Mouse (Mus musculus) large intestine, adult 2 months (tissue): Measurements from ENCODE around the gene Rcbtb1. TPM values are rescaled to one million over a fixed set of nuclear protein-coding genes. Genes with fewer than 3 reads are reported as not detected.
"Not testable (repeated sequence)": the region's sequence is repeated elsewhere in the genome, so short reads cannot be mapped to it uniquely, and the experiment has no call there.

Experiments used
- DNase-seq: peaks from one replicate; pipeline ENCODE4 v3.0.0-alpha.2; 2012; ENCODE audit warnings: low read depth, low spot score
- WGBS: fragments of 180-500 bp; shearing (Covaris S2); methylation state at CpG from one replicate; pipeline ENCODE4 v1.1.7; 2018; 5-methylcytosine and 5-hydroxymethylcytosine counted together
- polyA plus RNA-seq: library from polyadenylated mRNA; depleted of rRNA; stranded (reverse); fragments of >200 nt; gene quantifications from 2 replicates; pipeline ENCODE4 v1.2.3, GENCODE M21; 2012; rRNA removed

The Rcbtb1 gene
- 13.9 and 24.3 TPM in 2 replicates for polyA plus RNA-seq

- peak; percentile 70 for DNase-seq
- WGBS, result under 1% methylated on average over 82 of the region's 96 CpGs
Observed at GRCm38 (mm10) chr14:59200711-59201603, at the start of gene Rcbtb1. TSS of gene Rcbtb1 (plus strand) at chr14:59201209.

- WGBS, result 59% methylated on average over 2 of the region's 2 CpGs
- DNase-seq, result no peak
Observed at GRCm38 (mm10) chr14:59155589-59155988, 45.4 kb upstream of the Rcbtb1 start.

- 22% methylated on average over 3 of the region's 3 CpGs for WGBS
- DNase-seq, result peak; percentile 57
Observed at GRCm38 (mm10) chr14:59157016-59157698, 43.9 kb upstream of the Rcbtb1 start.

GRCm38 (mm10) chr14:59178649-59179048 is 22.4 kb upstream of the Rcbtb1 start, which contains the start of gene Gm5142:
TSS of gene Gm5142 (minus strand) at chr14:59178749.
- no peak for DNase-seq
- 91% methylated on average over 3 of the region's 3 CpGs for WGBS

- 84% methylated on average over 2 of the region's 2 CpGs for WGBS
- no peak for DNase-seq
Observed at GRCm38 (mm10) chr14:59182732-59183131, 18.3 kb upstream of the Rcbtb1 start.

GRCm38 (mm10) chr14:59185514-59185913 is 15.5 kb upstream of the Rcbtb1 start:
- DNase-seq, result no peak

GRCm38 (mm10) chr14:59186121-59186520 is 14.9 kb upstream of the Rcbtb1 start:
- WGBS, result 85% methylated on average over 2 of the region's 2 CpGs

GRCm38 (mm10) chr14:59201604-59202215 is 701 bp downstream of the Rcbtb1 start:
- 2% methylated on average over 21 of the region's 21 CpGs for WGBS
- no peak for DNase-seq

More at GRCm38 (mm10) chr14:59186121-59186520, 14.9 kb upstream of the Rcbtb1 start:
- no peak for DNase-seq

GRCm38 (mm10) chr14:59205461-59205860 is 4.5 kb downstream of the Rcbtb1 start:
- 74% methylated on average over 7 of the region's 7 CpGs for WGBS
- DNase-seq, result no peak

GRCm38 (mm10) chr14:59205976-59206583 is 5.1 kb downstream of the Rcbtb1 start:
- DNase-seq, result no peak
- WGBS, result 83% methylated on average over 10 of the region's 10 CpGs

- WGBS, result 89% methylated on average over 7 of the region's 7 CpGs
- no peak for DNase-seq
Observed at GRCm38 (mm10) chr14:59209003-59209402, 8.0 kb downstream of the Rcbtb1 start.

GRCm38 (mm10) chr14:59209816-59210215 is 8.8 kb downstream of the Rcbtb1 start:
- DNase-seq, result no peak
- WGBS, result 97% methylated on average over 2 of the region's 2 CpGs

GRCm38 (mm10) chr14:59219241-59219640 is 18.2 kb downstream of the Rcbtb1 start:
- WGBS, result 62% methylated on average over 3 of the region's 3 CpGs

GRCm38 (mm10) chr14:59226240-59226639 is 25.2 kb downstream of the Rcbtb1 start:
- 56% methylated on average over 11 of the region's 11 CpGs for WGBS
- no peak for DNase-seq

More at GRCm38 (mm10) chr14:59219241-59219640, 18.2 kb downstream of the Rcbtb1 start:
- DNase-seq, result no peak

GRCm38 (mm10) chr14:59229822-59230221 is 28.8 kb downstream of the Rcbtb1 start:
- 92% methylated on average over 3 of the region's 3 CpGs for WGBS

GRCm38 (mm10) chr14:59230331-59230966 is 29.4 kb downstream of the Rcbtb1 start:
- no peak for DNase-seq
- 88% methylated on average over 21 of the region's 21 CpGs for WGBS

More at GRCm38 (mm10) chr14:59229822-59230221, 28.8 kb downstream of the Rcbtb1 start:
- no peak for DNase-seq

GRCm38 (mm10) chr14:59232003-59232402 is 31.0 kb downstream of the Rcbtb1 start:
- DNase-seq, result no peak
- WGBS, result 42% methylated on average over 5 of the region's 5 CpGs

GRCm38 (mm10) chr14:59233635-59234034 is 32.6 kb downstream of the Rcbtb1 start:
- no peak for DNase-seq
- 91% methylated on average over 9 of the region's 9 CpGs for WGBS

- DNase-seq, result not testable (repeated sequence)
- WGBS, result 43% methylated on average over 5 of the region's 5 CpGs
Observed at GRCm38 (mm10) chr14:59250350-59250749, 49.3 kb downstream of the Rcbtb1 start.
